Mouse (Mus musculus): ENCODE measurements around the gene Letmd1.

GRCm38 (mm10) chr15:100419311-100419710, 49.5 kb upstream of the Letmd1 start:
- TF ChIP-seq CTCF (IDR thresholded peaks at IDR 0.05; ENCODE audit: extremely low read depth, insufficient read depth, insufficient read length, insufficient replicate concordance): no peak
- TF ChIP-seq POLR2A (IDR thresholded peaks at IDR 0.05; ENCODE audit: low read depth, low read length): no peak
